Mouse (Mus musculus) kidney, postnatal 25 days (tissue): Measurements from ENCODE around the gene Arap1.

ENCODE experiments used
- DNase-seq, 2 experiments: peaks; one replicate each; pipeline ENCODE4 v3.0.0; 2021; ENCODE audit warnings: mixed read lengths in 2 of 2

The Arap1 gene

GRCm38 (mm10) chr7:101452669-101453068 lies 104.8 kb downstream of the Arap1 start:
- no peak for DNase-seq

- DNase-seq: no peak
These were observed 105.4 kb downstream of the Arap1 start for GRCm38 (mm10) chr7:101453296-101453695.

GRCm38 (mm10) chr7:101453725-101454124 lies 105.9 kb downstream of the Arap1 start:
- DNase-seq: peak; percentile 70 to 88

GRCm38 (mm10) chr7:101454479-101454878 lies 106.6 kb downstream of the Arap1 start:
- DNase-seq: no peak

GRCm38 (mm10) chr7:101455141-101455540 lies 107.3 kb downstream of the Arap1 start:
- DNase-seq: no peak

- DNase-seq: no peak
These were observed 108.5 kb downstream of the Arap1 start for GRCm38 (mm10) chr7:101456318-101456717.

- peak; percentile 50 to 73 for DNase-seq
These were observed 108.9 kb downstream of the Arap1 start for GRCm38 (mm10) chr7:101456789-101457188.

GRCm38 (mm10) chr7:101457283-101457682 lies 109.4 kb downstream of the Arap1 start:
- DNase-seq: no peak

GRCm38 (mm10) chr7:101457801-101458200 lies 109.9 kb downstream of the Arap1 start:
- DNase-seq: peak; percentile 44 to 70

- no peak for DNase-seq
These were observed 110.5 kb downstream of the Arap1 start for GRCm38 (mm10) chr7:101458278-101458781.

GRCm38 (mm10) chr7:101459305-101459813 lies 111.5 kb downstream of the Arap1 start:
- DNase-seq: no peak

- peak; percentile 43 to 69 for DNase-seq
These were observed 112.2 kb downstream of the Arap1 start for GRCm38 (mm10) chr7:101459923-101460607.

- no peak for DNase-seq
These were observed 112.7 kb downstream of the Arap1 start for GRCm38 (mm10) chr7:101460608-101460957.

GRCm38 (mm10) chr7:101461571-101461970 lies 113.7 kb downstream of the Arap1 start:
- no peak for DNase-seq
